Mouse (Mus musculus): ENCODE measurements around the gene Maoa.

Gene Maoa

DNA sequence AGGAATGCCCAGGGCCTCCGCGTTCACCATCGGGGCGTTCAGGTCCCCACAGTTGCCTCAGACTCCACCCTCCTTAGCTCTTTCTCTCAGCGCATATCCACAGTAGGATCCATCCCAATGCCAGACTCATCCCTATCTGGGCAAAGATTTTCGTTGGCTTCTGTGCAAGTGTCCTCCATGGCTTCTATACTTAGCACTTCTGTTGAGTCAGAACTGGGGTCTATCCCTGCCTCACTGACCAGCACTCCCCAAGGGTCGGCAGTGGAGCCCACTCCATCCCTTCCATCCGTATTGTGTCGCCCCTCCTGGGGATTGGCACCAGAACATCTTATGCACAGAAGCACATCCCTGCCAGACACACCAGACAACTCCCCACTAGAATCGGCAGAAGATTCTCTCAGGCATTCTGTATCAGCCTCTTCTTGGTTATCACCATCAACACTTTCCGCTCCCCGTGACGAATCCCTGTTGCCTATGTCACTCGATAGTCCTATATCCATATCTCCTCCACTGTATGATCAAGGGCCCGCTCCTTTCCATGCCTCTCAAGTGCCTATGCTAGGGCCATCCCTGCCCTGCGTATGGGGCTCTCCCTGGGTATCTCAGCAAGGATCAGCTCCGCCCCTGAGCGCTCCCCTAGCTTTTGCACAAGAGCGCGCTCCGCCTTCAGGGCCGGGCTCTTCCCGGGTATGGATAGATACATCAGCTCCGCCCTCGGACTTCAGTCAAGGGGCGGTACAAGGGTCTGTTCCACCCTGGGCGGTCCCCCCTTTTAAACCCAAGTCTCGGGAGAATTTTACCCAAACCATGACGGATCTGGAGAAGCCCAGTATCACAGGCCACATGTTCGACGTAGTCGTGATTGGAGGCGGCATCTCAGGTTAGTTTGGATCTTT lies at the start of gene Maoa:
Gene Maoa, plus strand, starts transcription at position 665 of the 896 bp plus-strand sequence.
- peak; percentile 89 for DNase-seq

DNA sequence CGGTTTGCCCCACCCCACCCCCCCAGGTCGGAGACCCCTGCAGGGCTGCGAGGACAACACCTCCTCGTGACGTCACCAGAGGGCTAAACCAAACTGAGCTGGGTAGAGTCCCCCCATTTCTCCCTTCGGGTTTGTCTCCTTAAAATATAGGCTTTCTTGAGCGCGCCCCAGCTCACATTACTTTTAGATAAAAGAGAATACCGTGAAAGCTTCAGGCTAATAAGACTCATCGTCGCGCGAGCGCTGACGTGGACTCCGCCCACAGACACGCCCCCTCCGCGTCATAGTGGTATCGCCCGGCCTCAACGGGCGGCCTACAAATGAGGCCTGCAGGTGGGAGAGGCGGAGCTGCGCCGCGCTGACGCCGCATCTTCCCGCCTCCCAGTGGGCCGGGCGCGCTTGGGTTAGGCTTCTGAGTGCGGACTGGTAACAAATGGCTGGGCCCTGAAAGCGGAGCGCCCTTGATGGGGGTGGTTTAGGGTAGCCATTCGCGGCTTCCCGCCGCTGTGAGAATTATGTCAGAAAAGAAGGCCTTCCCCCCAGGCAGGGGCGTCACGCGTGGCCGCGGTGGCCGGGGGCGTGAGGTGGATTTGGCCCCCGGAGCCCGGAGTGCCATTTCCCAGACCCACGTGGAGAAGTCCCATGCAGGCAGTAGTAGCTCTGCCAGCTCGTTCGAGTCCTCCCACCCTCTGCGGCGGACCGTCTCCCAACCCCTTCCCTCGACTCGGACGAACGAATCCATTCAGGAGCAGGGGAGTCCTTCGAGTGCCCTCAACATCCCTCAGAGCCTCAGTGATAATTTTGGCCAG lies 1.1 kb upstream of the Maoa start:
- DNase-seq = peak; percentile 93

DNA sequence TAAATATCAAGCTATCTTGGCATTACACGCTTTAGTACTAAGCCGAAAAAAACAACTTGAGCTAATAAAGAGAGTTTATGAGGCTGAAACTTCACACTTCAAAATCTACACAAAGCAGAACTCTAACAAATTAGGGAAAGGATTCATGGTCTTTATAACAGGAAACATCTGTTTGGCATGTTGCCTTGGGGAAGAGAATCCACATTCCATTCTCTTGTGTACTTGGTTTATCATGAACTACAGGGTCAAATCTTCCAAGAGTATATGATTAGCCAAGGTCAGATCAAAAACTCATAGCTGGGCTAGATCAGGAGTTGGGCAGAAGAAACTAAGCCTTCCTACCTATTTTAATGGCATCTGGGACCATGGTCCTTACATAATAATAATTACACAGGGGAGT lies 37.0 kb downstream of the Maoa start:
- DNase-seq = no peak

DNA sequence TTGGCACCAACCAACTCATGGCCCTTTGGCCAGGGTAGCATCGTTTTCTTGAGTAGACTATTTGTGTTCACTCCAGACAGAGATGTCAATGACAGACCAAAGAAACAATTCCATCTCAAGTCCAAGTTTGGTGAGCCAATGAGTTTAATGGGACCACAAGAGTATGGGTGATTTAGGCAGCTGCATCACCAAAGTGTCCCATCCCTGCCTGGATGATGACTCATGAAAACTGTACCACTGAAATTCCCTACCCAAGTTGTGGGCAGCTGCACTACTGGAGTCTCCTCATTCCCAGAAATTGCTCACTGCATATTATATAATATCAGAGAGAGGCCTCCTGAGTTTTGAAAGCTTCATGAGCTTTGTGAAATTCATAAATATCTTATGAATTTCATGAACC lies 86.6 kb downstream of the Maoa start:
- DNase-seq = no peak

DNA sequence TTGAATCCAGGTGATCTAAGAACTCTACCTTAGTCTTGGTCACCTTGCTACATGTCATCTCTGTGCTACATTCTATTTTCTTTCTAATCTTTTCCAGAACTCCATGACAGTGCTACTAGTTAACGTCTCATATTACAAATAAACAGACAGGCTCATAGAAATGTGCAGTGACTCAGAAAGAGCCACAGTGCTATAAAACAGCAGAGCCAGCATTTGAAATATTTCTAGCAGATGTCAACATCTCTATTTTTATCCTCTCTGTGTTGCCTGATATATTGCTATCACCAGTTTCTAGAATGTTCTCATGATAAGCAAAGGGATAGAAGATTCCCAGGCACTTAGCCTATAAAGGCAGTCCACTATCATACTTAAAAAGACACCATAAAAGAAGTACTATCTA lies 94.5 kb downstream of the Maoa start:
- DNase-seq = no peak

Measured in retina, postnatal 1 day (tissue).